Mouse (Mus musculus): ENCODE results near the gene Mbtps2.

Mbtps2 gene

GRCm38 (mm10) chrX:157501871-157502270 lies 96.6 kb downstream of the Mbtps2 start:
- DNase-seq (ENCODE audit: low spot score in 2 of 2), result no peak

GRCm38 (mm10) chrX:157500004-157500403 lies 98.5 kb downstream of the Mbtps2 start:
- DNase-seq (ENCODE audit: low spot score in 2 of 2), result no peak

GRCm38 (mm10) chrX:157493159-157493558 lies 105.4 kb downstream of the Mbtps2 start:
- no peak for DNase-seq (ENCODE audit: low spot score in 2 of 2)

- peak; percentile 59 to 60 for DNase-seq (ENCODE audit: low spot score in 2 of 2)
Measured at GRCm38 (mm10) chrX:157491944-157492726, 106.4 kb downstream of the Mbtps2 start, which contains the start of gene Sms. Gene Sms, minus strand, starts transcription at chrX:157492287.

GRCm38 (mm10) chrX:157491145-157491935 lies 107.2 kb downstream of the Mbtps2 start:
- DNase-seq (ENCODE audit: low spot score in 2 of 2), result peak; percentile 57 to 62

- DNase-seq (ENCODE audit: low spot score in 2 of 2), result no peak
Measured at GRCm38 (mm10) chrX:157490769-157491144, 107.8 kb downstream of the Mbtps2 start.

- DNase-seq (ENCODE audit: low spot score in 2 of 2), result no peak
Measured at GRCm38 (mm10) chrX:157489871-157490721, 108.4 kb downstream of the Mbtps2 start.

- DNase-seq (ENCODE audit: low spot score in 2 of 2), result no peak
Measured at GRCm38 (mm10) chrX:157488831-157489230, 109.7 kb downstream of the Mbtps2 start.

GRCm38 (mm10) chrX:157486765-157487164 lies 111.8 kb downstream of the Mbtps2 start:
- peak in 1 of 2 experiments; percentile 21 for DNase-seq (ENCODE audit: low spot score in 2 of 2)

Measured in natural killer cell, adult 2 months (primary cell).